Mouse (Mus musculus) 3134 (cell line): Measurements from ENCODE around the gene Vdac1.
A peak's percentile ranks its signal among the peaks of the same experiment; 100 is the strongest.
"Not testable (repeated sequence)": the region's sequence is repeated elsewhere in the genome, so short reads cannot be mapped to it uniquely, and the experiment has no call there.

Source experiments
- DNase-seq: peaks from one replicate; pipeline ENCODE4 v3.0.0-alpha.2; 2011; ENCODE audit warnings: low spot score; ENCODE audit not compliant: insufficient read length; ENCODE audit errors: extremely low read depth

Gene Vdac1

DNA sequence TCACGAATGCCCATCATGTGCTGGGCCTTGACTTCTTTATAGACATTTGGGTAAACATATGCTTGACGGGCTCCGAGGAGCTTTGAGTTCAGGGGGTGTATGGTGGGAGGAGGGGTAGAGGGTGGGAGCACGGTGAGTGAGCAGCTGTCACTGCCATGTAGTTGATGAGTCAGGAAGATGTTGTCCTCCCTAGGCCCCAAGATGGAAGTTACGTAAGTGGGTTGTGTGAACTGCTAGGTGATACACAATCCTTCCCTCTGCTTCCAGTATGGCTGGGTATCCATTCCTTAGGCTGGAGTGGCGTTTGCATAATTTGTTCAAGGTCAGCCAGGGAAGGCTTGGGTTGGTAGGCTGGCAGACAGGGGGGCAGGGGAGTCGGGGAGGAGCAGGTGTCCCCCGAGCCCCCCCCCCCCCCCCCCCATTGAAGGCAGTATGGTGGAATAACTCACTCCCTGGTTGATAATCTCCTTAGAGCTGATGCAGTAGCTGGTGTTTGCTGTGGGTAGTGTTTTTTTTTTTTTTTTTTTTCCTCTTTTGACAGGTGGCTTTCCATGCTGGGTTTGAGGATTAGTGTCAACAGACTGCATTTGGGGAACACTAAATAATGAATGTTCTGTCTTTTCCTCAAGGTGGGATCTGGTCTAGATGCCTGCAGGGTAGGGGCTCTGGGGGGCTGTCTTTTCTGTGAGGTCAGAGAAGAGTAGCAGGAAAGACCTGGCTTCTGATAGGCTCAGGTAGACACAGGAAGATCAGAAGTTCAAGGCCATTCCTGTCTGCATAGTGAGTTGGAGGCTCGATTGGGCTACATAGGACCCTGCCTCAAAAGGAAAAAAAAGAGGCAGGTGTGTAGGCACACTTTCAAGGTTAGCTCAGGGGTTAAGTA lies 8.8 kb downstream of the Vdac1 start:
- DNase-seq: no peak

DNA sequence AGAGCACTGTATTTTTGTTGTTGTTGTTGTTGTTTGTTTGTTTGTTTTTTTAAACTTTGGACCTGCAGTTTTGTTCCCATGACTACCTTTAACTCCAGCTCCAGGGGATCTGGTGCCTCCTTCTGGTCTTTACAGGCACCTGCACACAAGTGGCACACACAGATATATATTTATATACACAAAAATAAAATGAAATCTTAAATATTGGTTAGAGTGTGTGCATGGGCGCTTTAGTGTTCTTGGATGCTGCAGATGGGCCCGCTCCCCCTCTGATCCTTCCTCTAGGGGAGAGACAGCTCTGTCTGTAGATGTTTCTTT lies 9.4 kb downstream of the Vdac1 start:
- DNase-seq: no peak

DNA sequence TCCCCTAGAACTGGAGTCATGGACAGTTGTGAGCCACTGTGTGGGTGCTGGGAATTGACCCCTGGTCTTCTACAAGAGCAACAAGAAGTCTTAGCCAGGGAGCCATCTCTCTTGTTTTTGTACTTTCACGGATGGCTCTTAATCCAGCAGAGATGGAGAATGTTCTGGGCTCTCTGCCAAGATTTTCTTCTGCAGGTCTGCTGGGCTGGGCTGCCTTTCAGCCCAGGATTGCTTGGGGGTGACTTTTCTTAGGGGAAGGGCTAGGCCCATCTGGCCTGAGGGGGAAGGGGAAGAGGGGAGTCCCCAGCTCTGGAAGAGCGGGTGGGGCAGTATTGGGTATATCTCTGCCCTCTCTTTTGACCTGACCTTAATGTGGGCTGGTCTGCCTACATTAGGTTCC lies 9.9 kb downstream of the Vdac1 start:
- DNase-seq: no peak

GRCm38 (mm10) chr11:52373841-52374240 lies 13.2 kb downstream of the Vdac1 start:
- no peak for DNase-seq

DNA sequence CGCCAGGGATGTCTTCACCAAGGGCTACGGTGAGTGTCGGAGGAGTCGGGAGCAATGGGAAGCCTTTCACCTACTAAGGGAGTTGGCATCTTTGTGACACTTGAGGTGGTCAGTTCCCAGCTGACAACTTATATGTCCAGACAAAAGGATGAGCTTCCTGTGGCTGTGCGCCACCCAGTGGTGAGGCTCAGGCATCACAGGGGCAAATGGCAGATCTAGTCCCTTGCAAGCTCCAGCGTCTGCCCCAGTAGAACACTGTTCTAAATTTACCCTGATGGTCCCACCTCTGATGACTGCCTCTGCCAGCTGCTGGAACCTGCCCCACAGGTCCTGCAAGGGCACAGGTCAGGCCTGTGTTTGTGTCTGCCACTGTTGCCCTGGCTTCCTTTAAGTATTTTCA lies 13.7 kb downstream of the Vdac1 start:
- DNase-seq: peak; percentile 57

GRCm38 (mm10) chr11:52377579-52377978 lies 16.9 kb downstream of the Vdac1 start:
- no peak for DNase-seq

DNA sequence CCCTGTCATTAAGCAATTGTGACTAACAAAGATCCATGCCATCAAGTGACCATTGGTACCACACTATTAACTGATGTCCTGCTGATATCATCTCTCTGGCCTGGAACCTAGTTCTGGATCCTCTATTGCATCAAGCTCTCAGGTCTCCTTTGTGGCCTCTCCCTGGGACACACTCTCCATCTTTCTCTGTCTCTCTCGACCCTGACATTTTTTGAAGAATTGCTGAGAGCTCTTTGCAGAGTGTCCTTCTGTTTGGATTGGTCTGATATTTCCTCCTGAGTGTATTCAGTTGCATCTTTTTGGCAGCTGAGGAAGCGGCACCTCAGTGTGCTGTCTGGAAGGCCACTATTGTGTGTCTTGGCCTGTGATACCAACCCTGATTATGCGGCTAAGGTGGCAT lies 18.6 kb downstream of the Vdac1 start:
- no peak for DNase-seq

DNA sequence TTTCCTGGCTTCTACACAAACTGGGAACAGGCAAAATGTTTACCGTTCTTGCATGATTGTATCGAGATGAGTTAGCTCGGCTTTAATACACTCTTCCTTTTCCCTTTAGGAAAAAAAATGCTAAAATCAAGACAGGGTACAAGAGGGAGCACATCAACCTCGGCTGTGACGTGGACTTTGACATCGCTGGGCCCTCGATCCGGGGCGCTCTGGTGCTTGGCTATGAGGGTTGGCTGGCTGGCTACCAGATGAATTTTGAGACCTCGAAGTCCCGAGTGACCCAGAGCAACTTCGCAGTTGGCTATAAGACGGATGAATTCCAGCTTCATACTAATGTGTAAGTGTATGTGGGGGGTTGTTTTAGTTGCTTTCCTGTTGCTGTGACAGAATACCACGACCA lies 23.1 kb downstream of the Vdac1 start:
- no peak for DNase-seq

DNA sequence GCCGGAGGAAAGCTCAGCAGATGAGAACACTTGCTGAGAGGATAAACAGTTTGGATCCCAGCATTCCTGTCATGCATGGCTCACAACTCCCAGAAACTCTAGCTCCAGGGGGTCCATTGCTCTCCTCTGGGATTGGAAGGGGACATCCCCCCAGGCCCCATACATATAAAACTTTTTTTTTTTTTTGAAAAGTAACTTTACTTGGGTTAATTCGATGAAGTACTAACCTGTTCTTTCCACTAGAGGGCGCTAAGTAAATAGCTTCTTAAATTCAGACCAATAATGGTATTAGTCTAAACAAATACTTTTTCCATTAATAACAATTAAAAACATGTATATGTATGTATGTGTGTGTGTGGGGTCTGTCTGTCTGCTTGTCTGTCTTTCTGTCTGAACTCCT lies 24.0 kb downstream of the Vdac1 start:
- no peak for DNase-seq

DNA sequence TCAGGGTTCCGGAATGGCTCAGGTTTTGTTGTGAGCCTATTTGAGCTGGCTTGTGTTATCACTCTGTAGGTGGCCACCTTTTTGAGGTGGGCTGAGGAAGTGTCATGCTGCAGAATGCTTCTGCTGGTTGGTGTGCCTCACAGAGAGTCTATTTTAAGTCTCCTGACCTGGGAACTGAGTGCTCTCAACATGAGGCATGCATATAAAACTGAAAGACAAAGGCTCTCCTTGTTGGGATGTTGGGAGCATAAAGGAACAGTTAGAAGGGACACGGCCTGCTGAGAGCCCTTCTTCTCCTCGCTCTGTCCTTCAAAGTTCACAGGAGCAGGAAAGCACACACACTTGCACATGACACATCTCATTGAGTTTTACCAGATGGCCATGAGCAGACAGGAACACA lies 26.2 kb downstream of the Vdac1 start:
- DNase-seq: no peak

- no peak for DNase-seq
Observed at GRCm38 (mm10) chr11:52388150-52388549, 27.5 kb downstream of the Vdac1 start.

DNA sequence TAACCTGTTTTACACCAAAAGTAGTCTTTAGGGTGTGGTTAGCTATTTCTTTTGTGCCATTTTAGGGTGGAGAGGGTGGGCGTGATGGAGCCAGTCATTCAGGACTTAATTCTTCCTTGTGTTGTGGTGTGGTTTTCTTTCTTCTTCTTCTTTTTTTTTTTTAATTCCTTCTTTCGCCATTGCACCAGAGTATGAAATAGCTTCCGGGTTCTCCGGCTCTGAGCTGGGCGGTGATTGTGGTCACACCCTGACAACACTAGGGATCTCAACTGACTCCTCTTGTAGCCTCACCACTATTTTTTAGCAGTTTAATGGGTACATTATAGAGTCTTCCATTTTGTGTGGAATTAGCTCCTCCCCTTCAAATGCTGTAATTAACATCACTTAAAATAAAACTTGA lies 28.3 kb downstream of the Vdac1 start:
- DNase-seq: not testable (repeated sequence)

GRCm38 (mm10) chr11:52389933-52390332 lies 29.3 kb downstream of the Vdac1 start:
- DNase-seq: no peak

DNA sequence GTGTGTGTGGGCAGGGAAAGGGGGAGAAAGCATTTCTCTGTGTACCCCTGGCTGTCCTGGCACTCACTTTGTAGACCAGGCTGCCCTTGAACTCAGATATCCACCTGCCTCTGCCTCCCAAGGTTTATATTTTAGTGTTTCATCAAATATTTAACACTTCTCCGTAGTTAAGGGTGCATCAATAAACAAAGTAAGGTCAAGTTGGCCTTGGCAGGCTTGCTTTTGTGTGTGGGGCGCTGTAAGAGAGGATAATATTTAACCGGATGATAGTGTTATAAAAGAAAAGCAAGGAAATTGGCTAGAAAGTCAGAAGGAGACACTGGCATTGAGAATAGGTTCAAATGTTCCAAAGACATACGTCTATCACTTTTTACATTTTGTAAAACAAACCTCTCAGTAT lies 33.8 kb downstream of the Vdac1 start:
- DNase-seq: no peak

GRCm38 (mm10) chr11:52395343-52395742 lies 34.7 kb downstream of the Vdac1 start:
- no peak for DNase-seq

- DNase-seq: peak; percentile 86
Observed at GRCm38 (mm10) chr11:52395940-52396596, 35.4 kb downstream of the Vdac1 start, which contains the start of gene 9530068E07Rik. Gene 9530068E07Rik (plus strand): TSS chr11:52396428.

GRCm38 (mm10) chr11:52396597-52397188 lies 36.0 kb downstream of the Vdac1 start:
- DNase-seq: no peak

GRCm38 (mm10) chr11:52397385-52397987 lies 36.8 kb downstream of the Vdac1 start:
- no peak for DNase-seq

GRCm38 (mm10) chr11:52401476-52401875 lies 40.8 kb downstream of the Vdac1 start:
- DNase-seq: no peak

GRCm38 (mm10) chr11:52402566-52402965 lies 41.9 kb downstream of the Vdac1 start:
- DNase-seq: no peak

- no peak for DNase-seq
Observed at GRCm38 (mm10) chr11:52404209-52404608, 43.5 kb downstream of the Vdac1 start.
